Mouse (Mus musculus) liver, embryonic 14.5 days (tissue): ENCODE results near the gene Cpt1a. TPM values are rescaled to one million over a fixed set of nuclear protein-coding genes. Genes with fewer than 3 reads are reported as not detected.
A peak's percentile ranks its signal among the peaks of the same experiment; 100 is the strongest.

ENCODE experiments used
- ATAC-seq: fragments of 200-750 bp; cut with Nextera tagmentation; 2 replicates; pipeline ENCODE4 v1.8.0; 2017; ENCODE audit warnings: moderate number of reproducible peaks, mild to moderate bottlenecking, moderate library complexity; ENCODE audit not compliant: insufficient read depth
- DNase-seq, 3 experiments: peaks; one replicate each; pipeline ENCODE4 v3.0.0-alpha.2; 2012 to 2013; ENCODE audit warnings: low read depth in 3 of 3, low spot score in 3 of 3
- H3K27ac ChIP-seq: fragments of 300-500 bp; sonication (generic); 2 replicates; pipeline ENCODE4 v1.5.1; 2014; ENCODE audit warnings: moderate library complexity, mild to moderate bottlenecking, control low read depth, inconsistent platforms
- H3K27me3 ChIP-seq: fragments of 300-500 bp; sonication (generic); 2 replicates; pipeline ENCODE4 v1.6.1; 2014; ENCODE audit warnings: mild to moderate bottlenecking, low read length, moderate library complexity; ENCODE audit not compliant: control insufficient read depth, insufficient read depth
- H3K36me3 ChIP-seq: fragments of 300-500 bp; sonication (generic); replicated peaks from 2 replicates; pipeline ENCODE4 v1.6.1; 2014; ENCODE audit warnings: low read depth; ENCODE audit not compliant: control insufficient read depth, insufficient read depth
- H3K4me1 ChIP-seq, 2 experiments: fragments of 200-500 bp in 1 of 2; fragments of 300-500 bp in 1 of 2; sonication (generic) in 1 of 2; replicated peaks; 2 replicates each; pipeline ENCODE4 v1.6.1; 2012 to 2014; ENCODE audit warnings: antibody characterized with exemption in 1 of 2, inconsistent platforms in 1 of 2, low read length in 1 of 2; ENCODE audit not compliant: control insufficient read depth in 2 of 2, insufficient read depth in 2 of 2
- H3K4me2 ChIP-seq: fragments of 300-500 bp; sonication (generic); 2 replicates; pipeline ENCODE4 v1.6.1; 2014; ENCODE audit warnings: low read depth, mild to moderate bottlenecking, control low read depth, moderate library complexity
- H3K4me3 ChIP-seq, 2 experiments: fragments of 200-500 bp in 1 of 2; fragments of 300-500 bp in 1 of 2; sonication (generic) in 1 of 2; 2 replicates each; pipeline ENCODE4 v1.5.1; 2012 to 2014; ENCODE audit warnings: low read depth in 2 of 2, low read length in 2 of 2, mild to moderate bottlenecking in 2 of 2, control low read depth in 1 of 2, inconsistent platforms in 1 of 2, moderate library complexity in 1 of 2; ENCODE audit not compliant: insufficient read depth in 1 of 2
- H3K9ac ChIP-seq: fragments of 300-500 bp; sonication (generic); replicated peaks from 2 replicates; pipeline ENCODE4 v1.6.1; 2014; ENCODE audit warnings: mild to moderate bottlenecking, control low read depth, moderate library complexity
- H3K9me3 ChIP-seq: fragments of 300-500 bp; sonication (generic); 2 replicates; pipeline ENCODE4 v1.6.1; 2016; ENCODE audit warnings: low read length, mixed read lengths; ENCODE audit not compliant: control insufficient read depth
- CTCF ChIP-seq: IDR thresholded peaks from 2 replicates; pipeline ENCODE4 v1.5.1; 2016; ENCODE audit warnings: antibody characterized with exemption, low read depth, control low read depth
- EP300 ChIP-seq: IDR thresholded peaks from 2 replicates; pipeline ENCODE4 v1.6.1; 2016; ENCODE audit warnings: antibody characterized with exemption, low read depth
- WGBS: fragments of 180-500 bp; shearing (Covaris S2); extraction: QIAGEN DNeasy Blood & Tissue Kit; methylation state at CpG from one replicate; pipeline ENCODE4 v1.1.7; 2014; ENCODE audit not compliant: insufficient replicate concordance; 5-methylcytosine and 5-hydroxymethylcytosine counted together
- polyA plus RNA-seq, 2 experiments: library from polyadenylated mRNA; depleted of rRNA in 1 of 2; stranded (reverse) in 1 of 2; unstranded in 1 of 2; fragments of >200 nt; fragmentation: Nextera tagmentation in 1 of 2; extraction: Ambion mirVana in 1 of 2; gene quantifications; 2 replicates each; pipeline versions ENCODE4 v1.2.1 to v1.2.3; 2012 to 2014

The Cpt1a gene
- polyA plus RNA-seq (2012; rRNA removed) (3.5 and 4.6 TPM in 2 replicates), polyA plus RNA-seq (2014; fragmentation: Nextera tagmentation; extraction: Ambion mirVana) (5.2 and 6.8 TPM in 2 replicates)

DNA sequence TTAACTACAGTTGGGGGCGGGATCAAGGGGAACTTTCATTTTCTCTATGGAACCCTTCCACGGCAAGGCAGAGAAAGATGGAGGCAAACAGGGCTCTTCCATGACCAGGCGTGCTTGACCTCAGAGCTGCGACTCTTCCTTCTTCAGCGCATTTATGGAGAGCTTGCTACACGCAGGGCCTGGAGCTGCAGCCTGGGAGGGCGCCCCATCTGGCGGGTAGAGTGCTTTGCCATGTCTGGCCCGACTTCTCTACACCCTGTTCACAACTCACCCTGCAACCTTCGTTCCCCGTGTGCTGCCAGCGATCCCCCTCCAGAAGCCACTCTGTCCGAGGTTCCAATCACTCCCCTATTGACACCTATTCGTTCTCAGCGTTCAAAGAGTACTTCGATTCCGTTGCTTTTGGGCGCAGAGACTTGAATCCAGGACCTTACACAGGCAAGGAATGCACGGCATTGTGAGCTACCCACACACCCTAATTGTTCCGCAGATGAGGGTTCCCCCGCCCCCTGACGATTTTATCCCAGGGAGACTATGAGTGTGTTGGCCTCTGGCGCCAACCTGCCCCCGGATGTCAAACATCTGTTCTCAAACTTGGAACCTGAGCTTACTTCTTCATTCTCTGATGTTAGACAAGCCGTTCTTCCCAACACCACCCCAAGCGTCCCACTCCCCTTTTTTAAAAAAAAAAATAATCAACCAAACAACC, at the start of gene Cpt1a:
Gene Cpt1a (plus strand): TSS at position 74 of the 709 bp plus-strand sequence.
- peak; percentile 21; the same call in 1 of the 2 replicates for ATAC-seq
- H3K4me1 ChIP-seq, result peaks cover 16 to 38% of the 10 kb centered on the region in 2 experiments
- WGBS, result 1% methylated on average over 26 of the region's 26 CpGs

DNA sequence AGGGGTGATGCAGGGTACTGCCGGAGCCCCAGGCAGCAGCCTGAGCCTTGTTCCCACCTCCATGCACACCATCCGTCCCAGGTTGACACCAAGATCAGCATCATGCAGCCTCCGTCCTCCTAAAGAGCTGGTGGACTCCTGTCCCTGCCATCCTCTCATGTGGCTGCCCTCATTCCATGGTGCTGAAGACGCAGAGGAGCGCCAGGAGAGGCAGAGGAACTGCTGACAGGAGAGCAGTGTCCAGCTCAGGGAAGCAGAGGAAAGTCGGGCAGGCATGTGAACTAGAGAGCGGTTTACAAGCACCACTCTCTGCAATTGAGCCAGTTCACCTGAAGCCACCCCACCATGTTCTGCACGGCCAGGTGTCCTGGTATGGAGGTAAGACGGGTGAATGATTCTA, 48.8 kb upstream of the Cpt1a start:
- no peak overlapping the region for H3K9ac ChIP-seq
- ATAC-seq (no peak), DNase-seq (no peak)
- H3K9me3 ChIP-seq, result no peaks in the 10 kb centered on the region
- H3K4me1 ChIP-seq, result no peaks in the 10 kb centered on the region
- H3K36me3 ChIP-seq, result peaks cover 6% of the 10 kb centered on the region; the same call in 1 of the 2 replicates
- WGBS, result 76% methylated on average over 9 of the region's 9 CpGs
- no peaks in the 10 kb centered on the region for H3K27me3 ChIP-seq
- H3K4me2 ChIP-seq, result no peak overlapping the region
- no peak overlapping the region for H3K4me3 ChIP-seq
- H3K27ac ChIP-seq, result no peak overlapping the region
- TF ChIP-seq EP300 (no peak), CTCF (no peak)

More for the DNA sequence above, at the start of gene Cpt1a:
- peak within 1 kb of the TSS; percentile 47 for H3K27ac ChIP-seq
- H3K4me2 ChIP-seq, result peak within 1 kb of the TSS; percentile 94
- peak within 1 kb of the TSS; percentile 63 to 68 for H3K4me3 ChIP-seq
- peak within 1 kb of the TSS; percentile 53 for H3K9ac ChIP-seq
- TF ChIP-seq CTCF (peak; percentile 82), EP300 (no peak)
- no peak for DNase-seq
- H3K9me3 ChIP-seq, result no peaks in the 10 kb centered on the region
- H3K27me3 ChIP-seq, result no peaks in the 10 kb centered on the region
- no peaks in the 10 kb centered on the region for H3K36me3 ChIP-seq

DNA sequence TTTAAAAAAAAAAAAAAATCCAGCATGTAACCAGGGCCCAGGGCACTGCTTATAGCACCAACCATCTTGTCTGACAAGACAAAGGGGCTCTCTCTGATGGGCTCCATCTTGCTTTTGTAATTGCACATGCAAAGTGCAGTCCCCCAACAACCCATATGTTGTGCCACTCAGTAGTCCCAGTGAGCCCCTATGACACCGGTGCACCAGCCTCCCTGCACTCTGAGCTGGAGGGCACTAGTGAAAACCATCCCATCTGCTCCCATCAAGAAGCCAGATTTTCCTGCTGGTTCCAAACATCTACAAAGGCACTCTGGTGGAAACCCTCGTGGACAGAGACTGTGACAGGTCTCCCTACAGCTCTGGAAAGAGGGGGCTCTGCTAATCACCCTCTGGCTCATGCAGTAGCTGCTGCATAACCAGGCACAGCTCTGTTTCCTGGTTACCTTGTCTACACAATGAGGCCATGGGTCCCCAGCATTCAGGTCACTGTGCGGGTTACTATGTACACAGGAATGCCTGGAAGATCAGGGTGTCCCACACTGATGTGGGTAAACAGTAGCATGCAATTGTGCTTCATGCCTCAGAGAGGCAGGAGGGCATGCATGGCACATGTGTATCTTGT, 46.3 kb upstream of the Cpt1a start:
- DNase-seq (no peak), ATAC-seq (no peak)
- WGBS, result 74% methylated on average over 3 of the region's 3 CpGs
- H3K9me3 ChIP-seq, result no peaks in the 10 kb centered on the region
- H3K4me3 ChIP-seq, result no peak overlapping the region
- no peak overlapping the region for H3K27ac ChIP-seq
- no peaks in the 10 kb centered on the region for H3K4me1 ChIP-seq
- peaks cover 6% of the 10 kb centered on the region; the same call in 1 of the 2 replicates for H3K36me3 ChIP-seq
- TF ChIP-seq EP300 (no peak), CTCF (no peak)
- H3K27me3 ChIP-seq, result no peaks in the 10 kb centered on the region
- H3K9ac ChIP-seq, result no peak overlapping the region
- H3K4me2 ChIP-seq, result no peak overlapping the region

DNA sequence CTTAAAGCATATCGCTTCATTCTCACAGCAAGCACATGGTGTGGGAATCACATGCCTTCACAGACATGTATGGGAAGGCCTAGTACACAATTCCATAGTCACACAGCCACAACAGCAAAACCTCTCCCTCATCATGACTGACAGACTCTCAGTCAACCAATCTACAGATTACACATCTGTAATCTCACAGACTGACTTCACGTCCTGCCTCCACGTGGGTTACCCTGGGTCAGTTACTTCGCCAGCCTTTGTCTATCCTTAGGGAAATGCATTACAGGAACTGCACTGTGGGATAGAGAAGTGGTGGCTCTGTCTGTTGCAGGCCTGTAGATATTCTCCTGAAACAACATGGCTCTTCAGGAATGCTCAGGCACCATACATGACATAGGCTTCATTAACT, 40.2 kb upstream of the Cpt1a start:
- Histone ChIP-seq H3K4me1 (peaks cover 10 to 11% of the 10 kb centered on the region in 2 experiments), H3K9ac (peak overlapping the region; percentile 87), H3K4me2 (peak overlapping the region; percentile 80), H3K36me3 (peaks cover 3% of the 10 kb centered on the region; the same call in 1 of the 2 replicates), H3K27me3 (no peaks in the 10 kb centered on the region), H3K27ac (no peak overlapping the region), H3K9me3 (no peaks in the 10 kb centered on the region), H3K4me3 (peak overlapping the region; percentile 66 to 83)
- TF ChIP-seq CTCF (no peak), EP300 (no peak)
- DNase-seq, result no peak
- WGBS, result 36% methylated on average over 4 of the region's 4 CpGs
- ATAC-seq, result no peak
